Mouse (Mus musculus): ENCODE data around the gene Defb6. TPM values are rescaled to one million over a fixed set of nuclear protein-coding genes. Genes with fewer than 3 reads are reported as not detected.

Gene Defb6
- not detected in 2 replicates for polyA plus RNA-seq (2012; rRNA removed; ENCODE audit: low replicate concordance)

GRCm38 (mm10) chr8:19225161-19225560 is at the start of gene Defb6:
Defb6 (plus strand) TSS chr8:19225478.

GRCm38 (mm10) chr8:19239616-19240015 is 14.3 kb downstream of the Defb6 start, which contains the start of gene Defb46:
Defb46 (plus strand) TSS chr8:19239916.

GRCm38 (mm10) chr8:19247280-19247679 is 22.0 kb downstream of the Defb6 start, which contains the start of gene Defb5:
Defb5 (plus strand) TSS chr8:19247580.

Other genes with a start within 250 kb of the Defb6 start
- gene Defb40, start 247.2 kb upstream of the Defb6 start, polyA plus RNA-seq (2012; rRNA removed; ENCODE audit: low replicate concordance): not detected in 2 replicates
- not detected in 2 replicates for gene Defb37, start 234.4 kb upstream of the Defb6 start, polyA plus RNA-seq (2012; rRNA removed; ENCODE audit: low replicate concordance)
- not detected in 2 replicates for gene Defb38, start 198.9 kb upstream of the Defb6 start, polyA plus RNA-seq (2012; rRNA removed; ENCODE audit: low replicate concordance)
- gene Defb39, start 160.7 kb upstream of the Defb6 start, polyA plus RNA-seq (2012; rRNA removed; ENCODE audit: low replicate concordance): not detected in 2 replicates
- gene Defb12, start 110.6 kb upstream of the Defb6 start, polyA plus RNA-seq (2012; rRNA removed; ENCODE audit: low replicate concordance): 0.28 TPM in 1 of 2 replicates, not detected in the other
- gene Defb34, start 101.7 kb upstream of the Defb6 start, polyA plus RNA-seq (2012; rRNA removed; ENCODE audit: low replicate concordance): not detected in 2 replicates
- not detected in 2 replicates for gene Gm45826, start 84.7 kb upstream of the Defb6 start, polyA plus RNA-seq (2012; rRNA removed; ENCODE audit: low replicate concordance)
- not detected in 2 replicates for gene Defb14, start 31.1 kb upstream of the Defb6 start, polyA plus RNA-seq (2012; rRNA removed; ENCODE audit: low replicate concordance)
- gene Defb4, start 26.8 kb upstream of the Defb6 start, polyA plus RNA-seq (2012; rRNA removed; ENCODE audit: low replicate concordance): not detected in 2 replicates
- not detected in 2 replicates for gene Defb46, start 14.4 kb downstream of the Defb6 start, polyA plus RNA-seq (2012; rRNA removed; ENCODE audit: low replicate concordance)
- gene Defb5, start 22.1 kb downstream of the Defb6 start, polyA plus RNA-seq (2012; rRNA removed; ENCODE audit: low replicate concordance): not detected in 2 replicates
- gene Defb3, start 67.9 kb downstream of the Defb6 start, polyA plus RNA-seq (2012; rRNA removed; ENCODE audit: low replicate concordance): not detected in 2 replicates
- gene Defb8, start 222.1 kb downstream of the Defb6 start, polyA plus RNA-seq (2012; rRNA removed; ENCODE audit: low replicate concordance): not detected in 2 replicates